Mouse (Mus musculus) left cerebral cortex, postnatal 4 days (tissue): Measurements from ENCODE around the gene Ube2cbp. TPM values are rescaled to one million over a fixed set of nuclear protein-coding genes. Genes with fewer than 3 reads are reported as not detected.

Source experiments
- DNase-seq: peaks from one replicate; pipeline ENCODE4 v3.0.0-alpha.2; 2022
- intact Hi-C: fragments of 180-260 bp; cut with DNase I; formaldehyde crosslinking; loops from one replicate; pipeline ENCODE4 v1.15.1; 2025
- total RNA-seq, 2 experiments: library from RNA; stranded (reverse); gene quantifications; 2 replicates each; pipeline ENCODE4 v1.2.3; 2021

Gene Ube2cbp
- total RNA-seq, 2 experiments from 2014 or later = 6.7 to 6.9 TPM

- intact Hi-C loops = no loop called here
- no peak for DNase-seq
Measured at GRCm38 (mm10) chr9:86327341-86327740, 137.4 kb downstream of the Ube2cbp start.

- intact Hi-C loops = no loop called here
Measured at GRCm38 (mm10) chr9:86324772-86325171, 140.0 kb downstream of the Ube2cbp start.

GRCm38 (mm10) chr9:86319516-86320140 lies 145.1 kb downstream of the Ube2cbp start:
- intact Hi-C loops = no loop called here
- DNase-seq = no peak

More at GRCm38 (mm10) chr9:86324772-86325171, 140.0 kb downstream of the Ube2cbp start:
- no peak for DNase-seq

DNA sequence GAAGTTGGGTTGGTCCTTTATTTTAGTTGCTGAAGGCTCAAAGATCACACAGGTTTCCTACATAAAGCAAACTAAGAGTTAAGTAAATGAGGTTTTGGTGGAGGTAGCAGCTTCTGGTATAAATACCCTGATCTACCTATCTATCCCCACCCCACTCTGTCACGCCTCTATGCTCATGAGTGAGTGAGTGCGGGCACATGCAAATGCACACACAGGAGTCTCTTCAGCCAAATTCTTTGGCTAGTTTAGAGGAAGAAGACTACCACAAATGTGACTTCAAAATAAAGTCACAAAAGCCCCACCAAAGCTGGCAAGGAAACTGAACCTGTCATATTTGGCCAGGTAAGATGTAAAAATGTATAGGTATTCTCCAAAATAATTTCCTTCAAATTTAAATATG lies 149.1 kb downstream of the Ube2cbp start:
- no peak for DNase-seq
- intact Hi-C loops = no loop called here

GRCm38 (mm10) chr9:86308616-86309015 lies 156.1 kb downstream of the Ube2cbp start:
- intact Hi-C loops = no loop called here
- no peak for DNase-seq

- peak; percentile 54 for DNase-seq
- intact Hi-C loops = no loop called here
Measured at GRCm38 (mm10) chr9:86306556-86306955, 158.2 kb downstream of the Ube2cbp start.

GRCm38 (mm10) chr9:86301407-86301806 lies 163.3 kb downstream of the Ube2cbp start:
- intact Hi-C loops = no loop called here
- peak; percentile 24 for DNase-seq

GRCm38 (mm10) chr9:86298596-86298995 lies 166.2 kb downstream of the Ube2cbp start:
- DNase-seq = no peak
- intact Hi-C loops = no loop called here

DNA sequence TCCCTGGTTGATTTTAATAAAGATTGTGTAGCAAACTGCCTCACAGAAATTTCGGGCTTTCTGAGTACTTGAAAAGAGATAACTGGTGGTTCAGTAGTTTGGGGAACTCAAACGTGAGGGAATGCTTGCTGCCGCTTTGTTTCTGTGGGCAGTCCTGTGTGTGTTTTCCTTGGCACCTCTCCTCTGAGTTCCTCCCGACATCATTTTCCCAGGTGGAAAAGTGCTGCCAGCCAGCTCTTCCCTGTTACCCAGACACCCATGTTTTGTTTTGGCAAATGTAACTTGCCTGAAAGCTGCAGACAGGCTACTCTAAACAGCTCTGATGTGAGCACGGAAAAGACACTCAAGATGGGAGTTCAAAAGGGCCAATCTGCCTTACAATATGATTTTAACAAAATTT lies 166.6 kb downstream of the Ube2cbp start:
- no peak for DNase-seq

DNA sequence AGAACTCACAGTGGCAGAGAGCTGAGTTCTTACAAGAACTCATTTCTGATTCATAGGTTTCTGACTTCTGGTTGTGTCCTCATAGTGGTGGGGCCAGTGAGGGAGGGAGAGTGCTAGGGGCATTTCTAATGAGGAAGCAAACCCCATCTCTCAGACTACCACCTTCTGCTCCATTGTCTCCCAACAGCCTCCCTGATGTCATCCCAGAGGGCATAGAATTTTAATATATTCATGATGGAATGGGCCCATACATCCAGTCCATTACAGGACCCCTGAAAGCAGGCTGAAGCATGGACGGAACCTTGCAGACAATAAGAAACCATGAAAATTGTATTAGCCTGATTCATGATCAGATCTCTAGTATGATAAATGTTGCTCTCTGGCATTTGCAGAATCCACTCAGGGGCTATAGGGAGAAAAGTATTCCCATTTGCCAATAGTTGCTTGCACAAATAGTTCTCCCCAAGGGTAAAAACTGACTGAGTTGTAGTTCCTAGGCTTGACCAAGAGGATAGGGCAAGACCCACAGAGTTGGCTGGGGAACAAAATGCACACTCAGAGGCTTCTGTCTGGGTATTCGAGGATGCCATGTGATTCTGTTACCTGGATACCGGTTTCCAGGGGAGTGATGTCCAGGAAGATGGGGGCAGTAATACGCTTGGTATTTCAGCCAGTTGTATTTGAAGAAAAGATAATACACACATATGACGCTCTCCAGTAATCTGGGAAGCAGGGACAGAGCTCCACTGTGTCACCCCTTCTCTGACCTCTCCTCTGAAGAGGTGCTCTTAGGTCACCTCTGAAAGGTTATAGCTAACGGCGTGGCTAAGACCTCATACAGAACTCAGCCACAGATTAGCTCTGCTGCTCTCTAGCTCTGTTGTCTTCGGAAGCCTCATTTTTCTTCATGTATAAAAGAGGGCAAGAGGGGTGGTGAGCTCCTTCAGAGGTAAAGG lies 167.8 kb downstream of the Ube2cbp start:
- intact Hi-C loops = no loop called here

More for the DNA sequence above, 166.6 kb downstream of the Ube2cbp start:
- intact Hi-C loops = no loop called here

GRCm38 (mm10) chr9:86287570-86287954 lies 177.2 kb downstream of the Ube2cbp start:
- DNase-seq = no peak
- intact Hi-C loops = no loop called here

More for the DNA sequence above, 167.8 kb downstream of the Ube2cbp start:
- DNase-seq = no peak

DNA sequence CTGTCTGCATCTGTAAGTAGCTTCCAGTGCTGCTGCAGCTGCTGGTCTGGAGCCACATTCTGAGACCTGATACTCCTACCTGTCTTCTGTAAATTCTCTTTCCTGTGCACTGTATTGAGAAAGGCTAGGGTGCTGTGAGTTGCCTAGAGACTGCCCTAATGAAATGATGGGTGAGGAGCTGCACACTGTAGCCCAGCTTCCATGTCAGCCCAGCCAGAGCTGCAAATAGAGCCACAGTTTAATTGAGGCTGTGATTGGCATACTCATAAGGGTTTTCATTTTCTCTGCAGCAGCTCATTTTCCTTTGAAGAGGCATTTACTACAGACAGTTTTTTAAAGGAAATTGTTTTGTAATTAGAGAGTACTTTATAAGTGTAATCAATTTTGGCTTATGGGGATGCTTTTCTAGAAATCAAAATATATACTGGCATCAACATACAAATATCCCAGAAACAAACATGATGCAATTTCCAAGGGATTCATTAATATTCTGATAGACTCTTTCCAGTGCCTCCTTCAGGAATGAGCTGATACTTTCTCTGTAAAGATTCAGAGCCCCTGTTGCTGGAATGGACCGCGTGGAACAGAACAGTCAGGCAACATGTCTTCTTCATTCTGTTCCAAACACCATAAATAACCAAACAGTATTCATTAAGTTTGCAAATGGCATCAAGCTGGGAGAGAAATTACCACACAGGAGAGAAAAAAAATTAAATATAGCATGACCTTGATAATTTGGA lies 177.8 kb downstream of the Ube2cbp start:
- intact Hi-C loops = no loop called here
- DNase-seq = no peak

GRCm38 (mm10) chr9:86282555-86282954 lies 182.2 kb downstream of the Ube2cbp start:
- no peak for DNase-seq
- intact Hi-C loops = no loop called here

- DNase-seq = no peak
- intact Hi-C loops = no loop called here
Measured at GRCm38 (mm10) chr9:86281147-86281467, 183.6 kb downstream of the Ube2cbp start.

- no peak for DNase-seq
- intact Hi-C loops = no loop called here
Measured at GRCm38 (mm10) chr9:86280461-86281146, 184.1 kb downstream of the Ube2cbp start.

DNA sequence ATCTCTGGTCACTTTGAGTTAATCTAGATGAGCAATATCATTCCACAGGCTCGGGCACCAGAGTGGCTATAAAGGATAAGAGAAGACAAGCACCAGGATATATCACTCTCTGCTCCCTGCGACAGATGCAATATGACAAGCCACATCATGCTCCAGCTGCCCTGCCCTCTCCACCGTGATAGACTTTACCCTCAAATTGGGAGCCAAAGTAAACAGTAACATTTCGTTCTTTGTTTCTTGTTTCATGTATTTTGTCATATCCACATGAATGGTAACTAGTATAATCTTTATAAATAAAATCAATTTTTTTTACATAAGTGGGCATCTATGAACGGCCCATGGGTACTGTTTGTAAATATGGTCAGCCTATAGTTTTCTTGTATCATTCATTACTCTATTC lies 195.2 kb downstream of the Ube2cbp start:
- no peak for DNase-seq
- intact Hi-C loops = no loop called here

DNA sequence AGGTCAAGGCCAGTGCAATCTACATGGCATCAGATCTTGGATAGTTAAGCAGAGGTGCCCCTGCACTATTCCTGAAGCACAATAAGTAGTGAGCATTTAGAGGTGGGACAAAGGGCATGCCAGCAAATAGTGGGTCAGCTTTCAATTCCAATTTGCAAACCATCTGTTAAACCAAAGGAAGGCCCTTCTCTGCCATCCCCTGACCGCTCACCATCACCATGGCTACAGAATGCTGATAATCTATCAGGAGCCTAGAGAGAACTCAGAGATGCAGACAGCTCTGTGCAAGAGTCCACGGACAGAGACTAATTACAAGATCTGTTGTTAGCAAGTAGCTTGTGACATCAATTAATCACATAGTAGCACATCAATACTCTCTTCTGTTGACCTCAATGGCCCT lies 198.1 kb downstream of the Ube2cbp start:
- DNase-seq = no peak
- intact Hi-C loops = no loop called here
